Mouse (Mus musculus) intestine, postnatal 0 days (tissue): ENCODE measurements at regions not wholly inside any gene's neighbourhood (a gene's known extent, or its start where the extent isn't known, plus 50 kb on each side); places are given as distances from the start of the nearest gene placed in this dataset.

Experiments
- ATAC-seq: fragments of 200-750 bp; cut with Nextera tagmentation; 2 replicates; pipeline ENCODE4 v1.8.0; 2017; ENCODE audit warnings: mild to moderate bottlenecking, moderate TSS enrichment, moderate library complexity
- H3K27ac ChIP-seq: fragments of 300-500 bp; sonication (generic); 2 replicates; pipeline ENCODE4 v1.5.1; 2014; ENCODE audit warnings: mild to moderate bottlenecking, low read depth, low read length, moderate library complexity
- H3K27me3 ChIP-seq: fragments of 300-500 bp; sonication (generic); replicated peaks from 2 replicates; pipeline ENCODE4 v1.6.1; 2014; ENCODE audit warnings: low read length, mixed read lengths; ENCODE audit not compliant: control insufficient read depth, insufficient read depth
- H3K36me3 ChIP-seq: fragments of 300-500 bp; sonication (generic); 2 replicates; pipeline ENCODE4 v1.6.1; 2014; ENCODE audit warnings: mild to moderate bottlenecking, moderate library complexity; ENCODE audit not compliant: control insufficient read depth, insufficient read depth
- H3K4me1 ChIP-seq: fragments of 300-500 bp; sonication (generic); replicated peaks from 2 replicates; pipeline ENCODE4 v1.6.1; 2014; ENCODE audit warnings: antibody characterized with exemption, low read length, mixed read lengths; ENCODE audit not compliant: control insufficient read depth, insufficient read depth
- H3K4me2 ChIP-seq: fragments of 300-500 bp; sonication (generic); replicated peaks from 2 replicates; pipeline ENCODE4 v1.6.1; 2014; ENCODE audit warnings: low read depth, mild to moderate bottlenecking, moderate library complexity
- H3K4me3 ChIP-seq: fragments of 300-500 bp; sonication (generic); 2 replicates; pipeline ENCODE4 v1.5.1; 2014; ENCODE audit warnings: low read depth, low read length
- H3K9ac ChIP-seq: fragments of 300-500 bp; sonication (generic); 2 replicates; pipeline ENCODE4 v1.6.1; 2014; ENCODE audit warnings: mild to moderate bottlenecking, low read depth, low read length
- H3K9me3 ChIP-seq: fragments of 300-500 bp; sonication (generic); 2 replicates; pipeline ENCODE4 v1.6.1; 2016; ENCODE audit warnings: mixed run types; ENCODE audit not compliant: control insufficient read depth
- CTCF ChIP-seq: sonication (generic); IDR thresholded peaks from 2 replicates; pipeline ENCODE4 v1.5.1; 2016; ENCODE audit warnings: low read depth, mild to moderate bottlenecking, control low read depth, antibody characterized with exemption, moderate library complexity
- WGBS: fragments of 180-500 bp; shearing (Covaris S2); extraction: QIAGEN DNeasy Blood & Tissue Kit; methylation state at CpG from one replicate; pipeline ENCODE4 v1.1.7; 2014; 5-methylcytosine and 5-hydroxymethylcytosine counted together

- Histone ChIP-seq H3K9me3 (no peaks in the 10 kb centered on the region), H3K4me2 (no peak overlapping the region), H3K27me3 (no peaks in the 10 kb centered on the region), H3K4me3 (no peak overlapping the region), H3K9ac (no peak overlapping the region), H3K27ac (no peak overlapping the region), H3K4me1 (no peaks in the 10 kb centered on the region), H3K36me3 (no peaks in the 10 kb centered on the region)
- 57% methylated on average over 1 of the region's 1 CpGs for WGBS
- no peak for ATAC-seq
- no peak for TF ChIP-seq CTCF
These were observed 326.2 kb downstream of the Kctd12 start for GRCm38 (mm10) chr14:102656235-102656634.

- Histone ChIP-seq H3K36me3 (no peaks in the 10 kb centered on the region), H3K9me3 (no peaks in the 10 kb centered on the region), H3K27ac (no peak overlapping the region), H3K9ac (no peak overlapping the region), H3K27me3 (no peaks in the 10 kb centered on the region), H3K4me3 (no peak overlapping the region), H3K4me2 (no peak overlapping the region), H3K4me1 (no peaks in the 10 kb centered on the region)
- 68% methylated on average over 2 of the region's 2 CpGs for WGBS
- no peak for TF ChIP-seq CTCF
- ATAC-seq, result no peak
These were observed 352.8 kb downstream of the Kctd12 start for GRCm38 (mm10) chr14:102629601-102630000.

GRCm38 (mm10) chr14:102621546-102621945 lies 360.9 kb downstream of the Kctd12 start:
- Histone ChIP-seq H3K4me1 (no peaks in the 10 kb centered on the region), H3K9ac (no peak overlapping the region), H3K9me3 (no peaks in the 10 kb centered on the region), H3K27me3 (no peaks in the 10 kb centered on the region), H3K36me3 (no peaks in the 10 kb centered on the region), H3K4me2 (no peak overlapping the region), H3K27ac (no peak overlapping the region), H3K4me3 (no peak overlapping the region)
- ATAC-seq, result no peak
- TF ChIP-seq CTCF, result no peak

- Histone ChIP-seq H3K4me3 (no peak overlapping the region), H3K36me3 (no peaks in the 10 kb centered on the region), H3K4me2 (no peak overlapping the region), H3K4me1 (no peaks in the 10 kb centered on the region), H3K9me3 (no peaks in the 10 kb centered on the region), H3K9ac (no peak overlapping the region), H3K27ac (no peak overlapping the region), H3K27me3 (no peaks in the 10 kb centered on the region)
- no peak for TF ChIP-seq CTCF
- no peak for ATAC-seq
- WGBS, result 76% methylated on average over 4 of the region's 4 CpGs
These were observed 363.4 kb downstream of the Kctd12 start for GRCm38 (mm10) chr14:102619056-102619455.

- H3K27ac ChIP-seq, result no peak overlapping the region
- WGBS, result 68% methylated on average over 7 of the region's 7 CpGs
- H3K4me3 ChIP-seq, result no peak overlapping the region
- no peak overlapping the region for H3K4me2 ChIP-seq
- no peaks in the 10 kb centered on the region for H3K36me3 ChIP-seq
- no peaks in the 10 kb centered on the region for H3K9me3 ChIP-seq
- no peak for ATAC-seq
- no peak overlapping the region for H3K9ac ChIP-seq
- TF ChIP-seq CTCF, result no peak
- no peaks in the 10 kb centered on the region for H3K27me3 ChIP-seq
- no peaks in the 10 kb centered on the region for H3K4me1 ChIP-seq
These were observed 366.7 kb downstream of the Kctd12 start for GRCm38 (mm10) chr14:102615588-102616309.

- no peak overlapping the region for H3K4me2 ChIP-seq
- no peak overlapping the region for H3K9ac ChIP-seq
- H3K27ac ChIP-seq, result no peak overlapping the region
- no peak for ATAC-seq
- TF ChIP-seq CTCF, result no peak
- H3K4me3 ChIP-seq, result no peak overlapping the region
- no peaks in the 10 kb centered on the region for H3K9me3 ChIP-seq
- no peaks in the 10 kb centered on the region for H3K27me3 ChIP-seq
- no peaks in the 10 kb centered on the region for H3K36me3 ChIP-seq
- 79% methylated on average over 5 of the region's 5 CpGs for WGBS
- H3K4me1 ChIP-seq, result no peaks in the 10 kb centered on the region
These were observed 376.4 kb downstream of the Kctd12 start for GRCm38 (mm10) chr14:102606055-102606454.

- Histone ChIP-seq H3K27me3 (no peaks in the 10 kb centered on the region), H3K9me3 (no peaks in the 10 kb centered on the region), H3K4me2 (no peak overlapping the region), H3K27ac (no peak overlapping the region), H3K36me3 (no peaks in the 10 kb centered on the region), H3K9ac (no peak overlapping the region), H3K4me3 (no peak overlapping the region), H3K4me1 (no peaks in the 10 kb centered on the region)
- no peak for ATAC-seq
- no peak for TF ChIP-seq CTCF
- WGBS, result 77% methylated on average over 3 of the region's 3 CpGs
These were observed 387.6 kb downstream of the Kctd12 start for GRCm38 (mm10) chr14:102594850-102595249.
